Mouse (Mus musculus): ENCODE measurements around the gene Ccdc157. TPM values are rescaled to one million over a fixed set of nuclear protein-coding genes. Genes with fewer than 3 reads are reported as not detected.
A peak's percentile ranks its signal among the peaks of the same experiment; 100 is the strongest.
"Not testable (repeated sequence)": the region's sequence is repeated elsewhere in the genome, so short reads cannot be mapped to it uniquely, and the experiment has no call there.

Gene Ccdc157
- polyA plus RNA-seq, 1 experiment from 2014 or later: 12.3 TPM

DNA sequence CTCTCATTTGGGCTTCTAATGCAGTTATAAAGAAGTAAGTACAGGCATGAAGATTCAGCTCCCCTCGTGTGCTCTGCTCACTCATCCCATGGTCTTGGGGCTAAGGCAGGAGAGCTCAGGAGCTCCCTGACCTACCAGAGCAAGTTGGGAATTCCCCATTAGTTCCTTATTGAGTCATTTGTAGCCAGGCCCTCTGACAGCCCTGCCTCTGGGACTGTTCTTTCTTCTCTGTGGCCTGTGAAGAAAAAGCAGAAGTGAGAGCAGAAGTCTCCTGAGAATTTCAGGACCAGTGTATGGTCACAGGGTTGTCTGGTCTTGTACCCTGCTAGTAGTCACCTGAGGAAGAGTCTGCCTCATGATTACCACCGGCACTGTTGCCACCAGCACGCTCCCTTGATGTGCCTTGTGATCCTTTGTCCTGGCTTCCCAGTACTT, 35.5 kb upstream of the Ccdc157 start:
- 82% methylated on average over 3 of the region's 3 CpGs for WGBS
- no peak overlapping the region for H3K27ac ChIP-seq
- H3K27me3 ChIP-seq: no peaks in the 10 kb centered on the region
- ATAC-seq (ENCODE audit: insufficient number of reproducible peaks, low FRiP score, low TSS enrichment, low read depth): no peak
- H3K4me1 ChIP-seq: peaks cover 42% of the 10 kb centered on the region
- H3K4me3 ChIP-seq: no peak overlapping the region
- no peaks in the 10 kb centered on the region for H3K9me3 ChIP-seq
- H3K4me2 ChIP-seq: no peak overlapping the region
- H3K9ac ChIP-seq: no peak overlapping the region
- H3K36me3 ChIP-seq: 0 out of 2 replicates have a peak, but pooled peaks cover 6% of the 10 kb centered on the region

DNA sequence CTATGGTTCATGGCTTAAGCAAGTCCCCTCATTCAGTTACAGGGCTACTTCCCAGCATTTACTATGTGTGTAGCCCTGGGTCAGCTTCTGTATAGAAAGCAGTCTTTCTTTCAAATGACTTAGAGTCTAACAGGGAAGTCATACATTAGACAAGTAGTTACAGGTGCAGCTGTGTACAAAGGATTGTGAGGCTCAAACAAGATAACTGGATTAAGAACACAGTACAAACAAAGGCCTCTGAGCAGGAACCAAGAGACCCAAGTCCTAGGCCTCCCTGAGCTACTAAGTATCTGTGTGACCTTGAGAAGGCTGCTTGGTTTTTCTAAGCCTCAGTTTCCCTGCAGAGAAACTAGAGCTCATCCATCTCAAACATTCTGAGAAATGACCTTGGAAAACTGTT, 33.3 kb upstream of the Ccdc157 start:
- H3K4me2 ChIP-seq: no peak overlapping the region
- H3K27me3 ChIP-seq: no peaks in the 10 kb centered on the region
- H3K27ac ChIP-seq: peak overlapping the region; percentile 79

DNA sequence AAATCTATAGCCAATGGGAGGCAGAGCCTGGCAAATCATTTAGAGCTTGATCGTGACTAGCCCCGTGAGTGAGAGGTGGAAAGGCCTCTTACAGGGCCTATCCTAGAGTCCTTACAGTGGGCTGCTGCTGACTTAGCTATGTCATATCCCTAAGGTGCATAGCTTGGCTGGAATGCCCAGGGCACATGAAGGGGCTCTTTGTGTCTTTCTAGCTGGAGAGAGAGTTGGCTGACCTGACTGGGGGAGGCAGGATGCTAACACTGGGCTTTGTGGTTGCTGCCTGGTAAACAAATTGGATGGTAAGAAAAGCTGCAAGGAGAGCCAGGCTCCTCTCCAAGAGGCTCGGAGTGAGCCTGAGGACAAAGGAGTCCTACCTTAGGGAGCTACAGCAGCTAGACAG, 32.7 kb upstream of the Ccdc157 start:
- H3K9ac ChIP-seq: no peak overlapping the region
- WGBS: 61% methylated on average over 3 of the region's 3 CpGs

More for the DNA sequence above, 33.3 kb upstream of the Ccdc157 start:
- Histone ChIP-seq H3K36me3 (0 out of 2 replicates have a peak, but pooled peaks cover 6% of the 10 kb centered on the region), H3K9me3 (no peaks in the 10 kb centered on the region), H3K4me1 (peaks cover 56% of the 10 kb centered on the region), H3K4me3 (no peak overlapping the region), H3K9ac (no peak overlapping the region)
- ATAC-seq (ENCODE audit: insufficient number of reproducible peaks, low FRiP score, low TSS enrichment, low read depth): no peak

DNA sequence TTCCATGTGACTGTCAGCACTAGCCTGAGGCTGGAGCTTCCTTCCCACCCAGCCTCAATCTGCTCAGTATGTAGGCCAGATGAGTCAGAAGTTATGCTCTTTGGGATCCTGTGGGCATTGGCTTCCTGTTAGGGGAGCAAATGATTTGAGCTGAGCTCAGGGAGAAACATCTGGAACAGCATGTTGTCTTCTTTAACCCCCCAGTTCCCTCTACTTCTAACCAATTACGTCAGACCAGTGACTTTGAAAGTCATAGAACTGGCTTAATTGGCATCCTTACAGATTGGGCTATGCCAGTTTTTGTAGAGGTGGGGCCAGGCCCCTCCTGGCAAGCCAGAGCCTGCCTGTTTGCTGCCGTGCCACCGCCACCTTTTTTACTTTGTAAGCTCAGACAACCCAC, 30.6 kb upstream of the Ccdc157 start:
- H3K4me1 ChIP-seq: peaks cover 57% of the 10 kb centered on the region

More for the DNA sequence above, 32.7 kb upstream of the Ccdc157 start:
- Histone ChIP-seq H3K4me1 (peaks cover 62% of the 10 kb centered on the region), H3K4me3 (no peak overlapping the region), H3K9me3 (no peaks in the 10 kb centered on the region), H3K36me3 (0 out of 2 replicates have a peak, but pooled peaks cover 6% of the 10 kb centered on the region), H3K27me3 (no peaks in the 10 kb centered on the region), H3K4me2 (no peak overlapping the region), H3K27ac (peak overlapping the region; percentile 79)
- ATAC-seq (ENCODE audit: insufficient number of reproducible peaks, low FRiP score, low TSS enrichment, low read depth): peak; percentile 50; the same call in 1 of the 2 replicates

DNA sequence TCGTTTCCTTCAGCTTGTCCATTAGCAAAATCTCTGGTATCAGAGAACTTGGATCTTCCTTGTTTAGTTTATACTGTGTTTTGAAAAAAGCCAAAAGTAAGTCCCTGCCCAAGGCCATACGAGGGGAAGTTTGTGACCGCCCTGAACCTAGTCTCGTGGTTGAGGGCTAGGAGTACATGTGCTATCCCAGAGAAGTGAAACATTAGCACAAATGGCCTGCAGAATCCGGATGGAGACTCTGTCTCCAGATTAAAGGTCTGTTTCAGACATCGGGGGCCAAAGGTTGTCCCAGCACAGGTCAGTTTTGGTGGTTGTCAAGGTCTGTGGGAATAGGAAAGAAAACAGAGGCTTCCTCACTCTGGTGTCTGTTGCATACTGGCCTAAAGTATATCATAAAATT, 29.1 kb upstream of the Ccdc157 start:
- Histone ChIP-seq H3K27ac (no peak overlapping the region), H3K4me3 (no peak overlapping the region), H3K4me2 (no peak overlapping the region), H3K9me3 (no peaks in the 10 kb centered on the region), H3K4me1 (peaks cover 57% of the 10 kb centered on the region), H3K36me3 (no peaks in the 10 kb centered on the region), H3K27me3 (no peaks in the 10 kb centered on the region), H3K9ac (no peak overlapping the region)
- 79% methylated on average over 6 of the region's 6 CpGs for WGBS
- ATAC-seq (ENCODE audit: insufficient number of reproducible peaks, low FRiP score, low TSS enrichment, low read depth): no peak

More for the DNA sequence above, 30.6 kb upstream of the Ccdc157 start:
- H3K27ac ChIP-seq: peak overlapping the region; percentile 79
- 43% methylated on average over 3 of the region's 3 CpGs for WGBS
- no peak overlapping the region for H3K9ac ChIP-seq
- 0 out of 2 replicates have a peak, but pooled peaks cover 6% of the 10 kb centered on the region for H3K36me3 ChIP-seq
- no peak overlapping the region for H3K4me3 ChIP-seq
- no peak for ATAC-seq (ENCODE audit: insufficient number of reproducible peaks, low FRiP score, low TSS enrichment, low read depth)
- 0 out of 2 replicates have a peak overlapping the region, but pooled peaks have one; percentile 15 for H3K4me2 ChIP-seq
- no peaks in the 10 kb centered on the region for H3K27me3 ChIP-seq
- no peaks in the 10 kb centered on the region for H3K9me3 ChIP-seq

DNA sequence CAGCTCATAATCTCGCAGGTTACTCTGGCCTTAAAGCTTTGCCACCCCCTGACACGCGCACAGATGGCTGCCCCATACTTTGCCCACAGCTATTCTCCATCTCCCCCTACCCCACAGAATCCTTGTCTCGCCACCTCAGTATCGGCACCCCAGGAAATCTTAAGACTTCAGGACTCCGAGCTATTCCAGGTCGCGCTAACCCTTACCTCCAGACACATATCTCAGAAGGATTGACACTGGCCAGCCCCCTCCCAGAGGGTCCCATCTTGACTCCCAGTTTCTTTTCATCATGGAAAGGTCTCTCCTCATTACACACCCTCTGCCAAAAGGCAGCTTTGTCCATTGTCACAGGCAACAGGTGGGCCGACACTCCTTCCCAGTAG, 27.2 kb upstream of the Ccdc157 start:
- peaks cover 47% of the 10 kb centered on the region for H3K4me1 ChIP-seq
- 0 out of 2 replicates have a peak overlapping the region, but pooled peaks have one; percentile 88 for H3K27ac ChIP-seq
- H3K9ac ChIP-seq: peak overlapping the region; percentile 94
- 5% methylated on average over 9 of the region's 9 CpGs for WGBS
- peaks cover 10% of the 10 kb centered on the region for H3K36me3 ChIP-seq
- ATAC-seq (ENCODE audit: insufficient number of reproducible peaks, low FRiP score, low TSS enrichment, low read depth): no peak
- no peaks in the 10 kb centered on the region for H3K27me3 ChIP-seq
- H3K4me3 ChIP-seq: peak overlapping the region; percentile 91
- H3K9me3 ChIP-seq: no peaks in the 10 kb centered on the region
- peak overlapping the region; percentile 80 for H3K4me2 ChIP-seq

DNA sequence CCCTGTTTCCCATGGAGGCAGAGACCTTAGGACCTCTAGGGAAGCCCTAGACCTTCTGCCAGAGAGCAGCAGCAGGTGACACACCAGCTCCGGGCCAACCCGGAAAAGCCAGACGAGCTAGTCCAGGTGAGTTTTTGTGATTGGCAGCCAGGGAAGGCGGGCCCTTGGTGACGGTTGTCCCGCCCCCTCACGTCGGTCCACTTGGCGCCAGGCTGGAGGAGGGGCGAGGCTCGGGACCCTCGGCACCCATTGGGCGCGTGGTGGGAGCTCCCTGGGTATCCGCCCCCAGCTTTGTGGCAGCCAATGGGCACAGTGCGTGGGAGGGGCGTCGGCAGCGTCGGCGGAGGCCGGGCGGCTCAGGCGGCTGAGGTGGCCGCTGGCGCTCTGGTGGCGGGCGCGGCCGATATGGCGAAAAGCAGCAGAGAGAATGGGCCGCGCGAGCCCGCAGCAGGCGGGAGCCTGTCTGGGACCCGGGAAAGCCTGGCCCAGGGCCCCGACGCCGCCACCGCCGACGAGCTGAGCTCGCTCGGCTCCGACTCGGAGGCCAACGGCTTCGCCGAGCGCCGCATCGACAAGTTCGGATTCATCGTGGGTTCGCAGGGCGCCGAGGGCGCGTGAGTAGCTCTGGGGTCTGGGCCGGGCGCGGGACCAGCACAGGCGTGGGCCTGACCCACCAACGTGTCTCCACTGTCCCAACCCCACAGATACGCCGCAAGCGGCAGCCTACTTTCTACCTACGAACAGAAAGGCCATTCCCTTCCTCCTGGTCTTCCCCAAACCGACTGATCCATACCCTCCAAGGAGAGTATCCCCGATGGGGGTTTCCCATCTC, 26.6 kb upstream of the Ccdc157 start, which contains the start of gene Tbc1d10a:
Gene Tbc1d10a, plus strand, starts transcription at position 304 of the 832 bp plus-strand sequence.
- H3K27me3 ChIP-seq: no peaks in the 10 kb centered on the region
- no peaks in the 10 kb centered on the region for H3K9me3 ChIP-seq
- peak; percentile 97 for ATAC-seq (ENCODE audit: insufficient number of reproducible peaks, low FRiP score, low TSS enrichment, low read depth)

DNA sequence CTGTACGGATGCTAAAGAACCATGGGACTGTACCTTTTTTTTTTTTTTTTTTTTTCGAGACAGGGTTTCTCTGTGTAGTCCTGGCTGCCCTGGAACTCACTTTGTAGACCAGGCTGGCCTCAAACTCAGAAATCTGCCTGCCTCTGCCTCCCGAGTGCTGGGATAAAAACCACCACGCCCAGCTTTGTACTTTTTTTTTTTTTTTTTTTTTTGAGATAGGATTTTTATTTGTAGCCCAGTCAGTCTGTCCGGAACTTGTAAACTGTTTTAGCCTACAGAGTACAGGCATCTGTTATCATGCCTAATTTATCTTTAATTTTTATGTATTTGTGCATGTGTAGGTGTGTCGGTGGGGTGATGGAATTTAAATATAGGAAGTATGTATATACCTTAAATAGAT, 25.4 kb upstream of the Ccdc157 start:
- not testable (repeated sequence) for ATAC-seq (ENCODE audit: insufficient number of reproducible peaks, low FRiP score, low TSS enrichment, low read depth)

More for the DNA sequence above, 26.6 kb upstream of the Ccdc157 start, which contains the start of gene Tbc1d10a:
- H3K9ac ChIP-seq: peak within 1 kb of the TSS; percentile 94
- peak within 1 kb of the TSS; percentile 80 for H3K4me2 ChIP-seq
- under 1% methylated on average over 71 of the region's 71 CpGs for WGBS
- peak within 1 kb of the TSS; percentile 88 for H3K27ac ChIP-seq
- peak within 1 kb of the TSS; percentile 91 for H3K4me3 ChIP-seq
- peaks cover 15% of the 10 kb centered on the region for H3K36me3 ChIP-seq
- H3K4me1 ChIP-seq: peaks cover 41% of the 10 kb centered on the region

DNA sequence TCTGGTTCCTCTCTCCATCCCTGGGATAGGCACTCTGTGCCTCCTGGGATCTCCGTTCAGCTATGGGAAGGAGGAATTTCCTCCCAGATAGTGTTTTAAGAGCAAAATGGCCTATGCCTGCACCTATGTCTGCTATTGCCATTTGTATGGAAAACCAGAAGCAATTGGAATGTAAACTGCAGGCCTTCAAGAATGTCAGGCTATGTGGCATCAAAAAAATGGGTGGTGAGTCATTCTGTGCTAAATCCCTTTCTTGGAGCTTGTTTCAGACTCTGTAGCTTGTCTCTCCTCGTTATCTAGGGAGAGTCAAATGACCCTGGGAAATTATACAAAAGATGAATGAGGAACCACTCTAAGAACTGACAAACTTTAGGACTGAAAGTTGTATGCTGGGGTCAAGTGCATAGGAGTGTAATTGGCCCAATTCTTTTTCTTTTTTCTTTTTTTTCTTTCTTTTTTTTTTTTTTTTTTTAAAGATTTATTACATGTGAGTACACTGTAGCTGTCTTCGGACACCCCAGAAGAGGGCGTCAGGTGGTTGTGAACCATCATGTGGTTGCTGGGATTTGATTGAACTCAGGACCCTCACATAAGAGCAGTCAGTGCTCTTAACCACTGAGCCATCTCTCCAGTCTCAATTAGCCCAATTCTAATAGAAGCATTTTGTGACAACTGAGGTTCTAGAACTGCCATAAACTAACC, 24.3 kb upstream of the Ccdc157 start:
- ATAC-seq (ENCODE audit: insufficient number of reproducible peaks, low FRiP score, low TSS enrichment, low read depth): no peak
- WGBS: 50% methylated on average over 4 of the region's 4 CpGs
- no peaks in the 10 kb centered on the region for H3K27me3 ChIP-seq
- no peak overlapping the region for H3K4me3 ChIP-seq
- no peaks in the 10 kb centered on the region for H3K9me3 ChIP-seq
- peak overlapping the region; percentile 17; the same call in 1 of the 2 replicates for H3K27ac ChIP-seq
- no peak overlapping the region for H3K4me2 ChIP-seq
- H3K9ac ChIP-seq: no peak overlapping the region
- peaks cover 22% of the 10 kb centered on the region for H3K4me1 ChIP-seq
- H3K36me3 ChIP-seq: peaks cover 38% of the 10 kb centered on the region

More for the DNA sequence above, 25.4 kb upstream of the Ccdc157 start:
- not testable (repeated sequence) for H3K4me2 ChIP-seq, H3K27me3 ChIP-seq, H3K4me3 ChIP-seq, H3K9ac ChIP-seq, H3K9me3 ChIP-seq, H3K27ac ChIP-seq
- peaks cover 29% of the 10 kb centered on the region for H3K4me1 ChIP-seq
- H3K36me3 ChIP-seq: peaks cover 27% of the 10 kb centered on the region
- 86% methylated on average over 6 of the region's 6 CpGs for WGBS

DNA sequence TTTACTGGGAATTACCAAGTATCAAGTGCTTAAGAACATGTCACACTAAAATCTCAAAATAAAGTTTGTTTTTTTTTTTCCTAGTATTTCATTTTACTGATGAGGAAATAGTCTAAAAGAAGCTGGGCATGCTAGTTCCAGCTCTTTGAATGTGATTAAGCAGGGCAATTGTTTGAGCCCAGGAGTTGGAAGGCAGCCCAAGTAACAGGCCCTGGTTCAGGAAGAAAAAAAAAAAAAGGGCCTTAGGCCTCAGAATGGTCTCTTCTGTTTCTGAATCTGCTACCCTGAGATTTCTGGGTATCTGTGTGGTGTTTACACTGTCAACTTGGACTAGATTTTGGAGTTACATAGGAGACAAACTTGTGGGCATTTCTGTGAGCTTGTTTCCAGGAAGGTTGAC, 23.4 kb upstream of the Ccdc157 start:
- Histone ChIP-seq H3K9ac (no peak overlapping the region), H3K4me3 (no peak overlapping the region), H3K4me1 (peaks cover 17% of the 10 kb centered on the region), H3K36me3 (peaks cover 47% of the 10 kb centered on the region), H3K4me2 (no peak overlapping the region), H3K27ac (no peak overlapping the region), H3K27me3 (no peaks in the 10 kb centered on the region), H3K9me3 (no peaks in the 10 kb centered on the region)
- no peak for ATAC-seq (ENCODE audit: insufficient number of reproducible peaks, low FRiP score, low TSS enrichment, low read depth)

DNA sequence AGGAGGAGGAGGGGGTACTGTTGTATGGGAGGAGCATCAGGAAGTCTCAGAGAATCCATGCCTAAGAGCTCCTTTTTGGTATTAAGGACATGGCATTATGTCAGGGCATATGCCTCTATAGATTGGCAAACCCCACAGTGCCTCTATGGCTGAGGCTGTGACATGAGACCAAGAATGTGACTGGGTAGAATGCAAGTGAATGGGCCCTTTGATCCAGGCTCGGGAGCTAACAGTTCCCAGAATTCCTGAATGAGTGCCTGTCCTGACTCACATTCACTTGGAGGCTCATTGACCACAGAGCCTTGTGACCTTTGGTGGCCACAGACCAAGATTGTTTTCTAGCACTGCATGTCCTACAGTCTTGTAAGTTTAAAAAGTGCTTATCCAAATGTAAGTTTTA, 22.0 kb upstream of the Ccdc157 start:
- no peak for ATAC-seq (ENCODE audit: insufficient number of reproducible peaks, low FRiP score, low TSS enrichment, low read depth)
- WGBS: 34% methylated on average over 1 of the region's 1 CpGs

DNA sequence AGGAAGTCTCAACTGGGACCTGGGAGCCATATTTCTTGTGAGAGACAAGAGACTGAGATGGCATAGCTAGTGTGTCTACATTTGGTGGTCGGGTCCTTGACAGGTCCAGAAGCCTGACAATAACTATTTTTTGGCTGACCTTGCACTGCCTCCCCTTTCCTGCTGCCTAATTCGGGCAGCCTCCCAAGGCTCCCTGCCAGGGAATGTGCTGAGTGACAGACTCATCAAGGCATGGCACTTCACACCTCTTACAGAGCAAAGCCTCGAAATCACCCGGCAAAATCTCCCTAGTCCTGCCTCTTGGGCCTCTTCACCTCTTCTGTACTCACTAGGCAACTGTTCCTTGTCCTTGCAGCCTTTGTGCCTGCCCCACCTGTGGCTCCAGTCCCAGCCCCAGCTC, 17.6 kb upstream of the Ccdc157 start:
- Histone ChIP-seq H3K4me3 (no peak overlapping the region), H3K27ac (no peak overlapping the region), H3K9me3 (no peaks in the 10 kb centered on the region), H3K9ac (no peak overlapping the region), H3K4me2 (no peak overlapping the region), H3K36me3 (peaks cover 99% of the 10 kb centered on the region), H3K27me3 (no peaks in the 10 kb centered on the region), H3K4me1 (no peaks in the 10 kb centered on the region)
- WGBS: 74% methylated on average over 4 of the region's 4 CpGs
- ATAC-seq (ENCODE audit: insufficient number of reproducible peaks, low FRiP score, low TSS enrichment, low read depth): no peak

More for the DNA sequence above, 22.0 kb upstream of the Ccdc157 start:
- Histone ChIP-seq H3K27me3 (no peaks in the 10 kb centered on the region), H3K9me3 (no peaks in the 10 kb centered on the region), H3K4me2 (no peak overlapping the region), H3K36me3 (peaks cover 61% of the 10 kb centered on the region), H3K4me1 (peaks cover 3% of the 10 kb centered on the region; the same call in 1 of the 2 replicates), H3K9ac (no peak overlapping the region), H3K27ac (no peak overlapping the region), H3K4me3 (no peak overlapping the region)

All from limb, embryonic 15.5 days (tissue).